Mouse (Mus musculus) c-Kit-positive CD71-positive TER-119-negative erythroid progenitor cells, embryonic 14.5 days (primary cell): Measurements from ENCODE around the gene Brd4.

Experiments used
- DNase-seq: peaks from one replicate; pipeline ENCODE4 v3.0.0-alpha.2; 2013; ENCODE audit warnings: low read depth

Brd4 gene

DNA sequence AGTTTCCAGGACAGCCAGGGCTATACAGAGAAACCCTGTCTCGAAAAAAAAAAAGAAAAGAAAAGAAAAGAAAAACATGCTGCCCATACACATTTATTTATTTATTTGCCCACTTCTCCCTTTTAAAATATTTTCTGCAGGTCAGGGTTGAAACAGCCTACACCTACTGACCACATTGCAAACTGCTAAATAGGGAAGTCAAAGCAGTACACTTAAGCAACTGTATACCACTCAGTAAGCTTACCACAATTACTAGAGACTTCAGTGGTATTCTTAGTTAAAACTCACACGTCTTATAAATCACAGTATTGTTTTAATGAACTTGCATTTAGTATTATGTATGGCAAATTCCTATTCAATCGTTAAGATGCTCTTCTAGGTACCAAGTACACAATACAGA, 3.9 kb downstream of the Brd4 start:
- DNase-seq, result no peak

- no peak for DNase-seq
Observed at GRCm38 (mm10) chr17:32277201-32277600, 7.3 kb downstream of the Brd4 start.

DNA sequence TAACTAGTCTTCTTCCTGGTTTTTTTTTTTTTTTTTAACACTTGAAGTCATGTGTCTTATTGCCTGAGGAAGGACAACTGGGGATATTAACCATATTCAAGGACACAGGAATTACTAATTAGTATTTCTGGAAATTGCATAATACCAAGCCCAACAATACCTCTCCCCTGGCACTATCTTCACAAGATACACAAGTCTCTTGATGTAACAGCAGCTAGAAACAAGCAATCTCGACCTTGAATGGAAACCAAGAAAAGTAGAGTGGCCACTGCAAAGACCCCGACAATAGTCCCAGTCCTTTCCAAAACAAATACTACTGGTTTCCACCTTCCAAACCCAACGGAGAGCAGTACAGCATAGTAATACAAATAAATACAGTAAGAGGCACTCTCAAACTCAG, 9.0 kb downstream of the Brd4 start:
- no peak for DNase-seq

DNA sequence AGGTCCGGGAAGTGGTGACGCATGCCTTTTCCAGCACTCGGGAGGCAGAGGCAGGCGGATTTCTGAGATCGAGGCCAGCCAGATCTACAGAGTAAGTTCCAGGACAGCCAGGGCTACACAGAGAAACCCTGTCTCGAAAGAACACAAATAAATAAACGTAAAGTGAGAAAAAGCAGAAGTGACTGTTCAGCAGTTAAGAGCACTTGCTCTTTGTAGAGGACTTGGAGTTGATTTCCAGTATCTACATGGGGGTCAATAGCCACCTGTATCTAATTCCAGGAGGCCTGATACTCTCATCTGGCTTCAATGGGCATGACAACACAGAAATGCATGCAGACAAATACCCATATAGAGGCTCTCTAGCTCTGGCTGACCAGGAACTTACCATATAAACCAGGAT, 15.4 kb downstream of the Brd4 start:
- DNase-seq, result no peak

GRCm38 (mm10) chr17:32268540-32268960, 16.0 kb downstream of the Brd4 start:
- DNase-seq, result no peak

DNA sequence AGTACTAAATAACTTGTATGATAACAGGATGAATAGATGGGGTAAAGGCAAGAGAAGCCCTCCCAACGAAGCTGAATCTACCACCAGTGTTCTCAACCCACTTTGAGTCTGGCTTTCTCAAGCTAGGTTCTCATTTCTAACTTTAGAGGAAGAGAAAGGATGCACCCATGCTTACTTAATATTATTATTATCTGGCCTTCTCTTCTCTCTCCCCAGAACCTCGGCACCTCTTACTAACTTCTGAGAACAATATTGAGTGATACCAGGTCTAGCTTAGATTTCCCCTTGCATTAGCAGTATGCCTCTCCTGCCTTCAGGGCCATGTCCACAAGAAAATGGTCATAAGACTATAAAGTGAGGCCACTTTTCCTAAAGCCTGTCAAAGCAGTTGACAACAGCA, 16.4 kb downstream of the Brd4 start:
- no peak for DNase-seq

DNA sequence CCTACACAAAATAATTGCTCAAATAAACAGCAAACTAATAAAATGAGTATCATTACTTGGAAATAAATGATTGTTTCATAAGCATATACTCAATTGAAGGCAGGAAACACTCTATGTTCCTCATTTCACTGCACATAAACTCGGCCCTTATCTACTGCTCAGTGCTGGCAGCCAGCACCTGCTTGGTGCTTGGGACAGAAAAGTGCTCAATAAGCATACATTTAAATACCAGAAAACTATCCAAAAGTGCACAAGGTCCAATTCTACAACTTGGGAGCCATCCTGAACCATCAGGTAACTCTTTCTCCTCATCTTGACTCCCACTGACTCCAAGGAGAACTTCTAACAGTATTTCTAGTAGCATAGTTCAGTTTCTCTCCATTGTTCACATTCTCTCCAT, 16.9 kb downstream of the Brd4 start:
- DNase-seq, result no peak

GRCm38 (mm10) chr17:32263672-32264071, 20.9 kb downstream of the Brd4 start:
- no peak for DNase-seq

- DNase-seq, result no peak
Observed at GRCm38 (mm10) chr17:32262831-32263559, 21.5 kb downstream of the Brd4 start.

DNA sequence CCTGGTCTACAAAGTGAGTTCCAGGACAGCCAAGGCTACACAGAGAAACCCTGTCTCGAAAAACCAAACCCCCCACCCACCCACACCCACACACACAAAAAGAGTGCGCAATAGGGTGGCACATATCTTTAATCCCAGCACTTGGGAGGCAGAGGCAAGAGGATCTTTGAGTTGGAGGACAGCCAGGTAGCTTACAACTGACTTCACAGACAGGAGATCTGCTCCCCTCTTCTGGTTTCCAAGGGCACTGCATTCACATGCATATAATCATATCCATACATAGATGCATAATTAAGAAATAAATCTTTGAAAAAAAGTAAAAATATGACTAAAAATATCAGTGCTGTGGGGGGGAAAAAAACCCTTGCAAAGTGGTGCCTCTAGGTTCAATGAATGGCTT, 25.7 kb downstream of the Brd4 start:
- no peak for DNase-seq

GRCm38 (mm10) chr17:32257944-32258343, 26.6 kb downstream of the Brd4 start:
- no peak for DNase-seq

DNA sequence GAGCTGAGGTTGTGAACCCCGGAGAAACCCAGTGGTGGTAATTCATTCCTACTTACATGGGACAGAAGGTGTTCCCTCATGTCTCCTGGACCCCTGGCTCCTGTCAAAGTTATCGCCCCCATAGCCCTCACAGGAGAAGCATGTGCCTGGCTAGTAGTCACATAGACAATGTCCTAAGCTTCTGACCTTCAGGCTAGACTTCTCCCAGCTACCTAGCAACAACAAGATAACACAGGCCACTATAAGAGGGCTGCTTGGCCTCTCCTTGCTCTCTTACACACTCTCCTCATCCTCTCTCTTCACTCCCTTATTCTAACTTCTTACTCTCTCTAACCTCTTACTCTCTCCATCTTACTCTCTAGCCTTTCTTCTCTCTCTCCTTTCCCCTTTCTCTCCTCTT, 27.1 kb downstream of the Brd4 start:
- DNase-seq, result no peak

GRCm38 (mm10) chr17:32256896-32257295, 27.6 kb downstream of the Brd4 start:
- DNase-seq, result no peak

DNA sequence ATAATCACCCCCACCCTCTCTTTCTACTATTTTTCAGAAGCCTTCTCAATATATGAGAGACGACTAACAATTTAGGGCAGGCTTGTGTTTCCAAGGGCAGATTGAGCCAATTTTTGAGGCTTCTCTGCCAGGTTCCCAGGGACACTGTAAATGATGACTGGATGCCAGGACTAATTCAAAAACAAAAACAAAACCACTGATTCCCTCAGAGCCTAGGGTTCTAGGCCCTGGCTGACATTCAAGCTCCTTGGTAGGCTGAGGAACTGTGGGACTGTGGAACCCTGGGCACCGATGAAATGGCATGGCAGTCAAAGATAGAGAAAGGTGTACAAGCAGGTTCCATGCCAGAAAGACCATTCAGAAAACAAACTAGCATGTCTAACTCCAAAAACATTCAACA, 31.3 kb downstream of the Brd4 start:
- no peak for DNase-seq

GRCm38 (mm10) chr17:32251827-32252470, 32.6 kb downstream of the Brd4 start:
- no peak for DNase-seq

DNA sequence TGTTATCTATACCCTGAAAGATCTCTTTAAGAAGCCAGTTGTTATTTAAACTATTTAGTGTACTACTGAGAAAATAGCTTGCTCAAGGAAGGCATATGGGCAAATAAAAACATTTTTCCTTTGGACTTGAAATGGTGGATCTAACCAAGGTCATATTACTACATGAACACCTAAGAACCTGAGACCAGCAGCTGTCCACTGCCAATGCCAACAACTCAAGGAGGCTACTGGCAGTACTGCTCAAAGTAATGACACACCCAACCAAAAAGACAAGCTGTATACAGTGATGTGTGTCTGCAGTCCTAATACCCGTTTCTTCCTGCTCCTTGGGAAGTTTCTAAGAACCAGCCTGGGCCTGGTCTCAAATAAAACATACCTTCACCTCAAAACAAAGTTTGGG, 34.5 kb downstream of the Brd4 start:
- no peak for DNase-seq

DNA sequence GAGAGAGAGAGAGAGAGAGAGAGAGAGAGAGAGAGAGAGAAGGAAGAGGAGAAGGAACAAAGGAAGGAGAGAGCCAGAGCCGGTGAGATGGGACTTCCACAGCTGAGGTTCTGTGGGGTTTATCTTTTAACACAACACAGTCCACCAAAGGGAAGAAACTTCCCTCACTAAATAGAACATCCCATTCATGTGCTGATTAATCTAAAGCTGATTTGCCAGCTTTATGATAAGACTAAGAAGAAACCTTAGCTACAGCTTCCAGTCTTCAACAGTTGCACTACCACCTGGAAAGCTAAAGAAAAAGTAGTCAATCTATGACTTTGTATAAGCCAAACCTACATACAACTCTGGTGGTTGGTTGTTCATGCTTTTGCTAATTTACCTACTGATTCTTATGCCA, 36.3 kb downstream of the Brd4 start:
- no peak for DNase-seq

DNA sequence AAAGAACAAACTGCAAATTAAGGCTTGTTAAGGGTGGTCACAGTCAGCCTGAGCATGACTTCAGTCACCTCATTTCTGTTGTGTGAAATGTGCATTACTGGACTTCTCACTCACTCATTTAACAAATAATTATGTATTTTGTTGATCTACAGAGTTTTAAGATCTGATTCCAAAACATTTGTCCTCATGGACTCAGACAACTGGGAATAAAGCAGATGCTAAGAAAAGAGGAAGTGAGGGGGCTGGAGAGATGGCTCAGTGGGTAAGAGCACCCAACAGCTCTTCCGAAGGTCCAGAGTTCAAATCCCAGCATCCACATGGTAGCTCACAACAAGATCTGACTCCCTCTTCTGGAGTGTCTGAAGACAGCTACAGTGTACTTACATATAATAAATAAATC, 36.9 kb downstream of the Brd4 start:
- DNase-seq, result no peak

GRCm38 (mm10) chr17:32246117-32246516, 38.4 kb downstream of the Brd4 start:
- DNase-seq, result no peak

- no peak for DNase-seq
Observed at GRCm38 (mm10) chr17:32240881-32241531, 43.5 kb downstream of the Brd4 start.

DNA sequence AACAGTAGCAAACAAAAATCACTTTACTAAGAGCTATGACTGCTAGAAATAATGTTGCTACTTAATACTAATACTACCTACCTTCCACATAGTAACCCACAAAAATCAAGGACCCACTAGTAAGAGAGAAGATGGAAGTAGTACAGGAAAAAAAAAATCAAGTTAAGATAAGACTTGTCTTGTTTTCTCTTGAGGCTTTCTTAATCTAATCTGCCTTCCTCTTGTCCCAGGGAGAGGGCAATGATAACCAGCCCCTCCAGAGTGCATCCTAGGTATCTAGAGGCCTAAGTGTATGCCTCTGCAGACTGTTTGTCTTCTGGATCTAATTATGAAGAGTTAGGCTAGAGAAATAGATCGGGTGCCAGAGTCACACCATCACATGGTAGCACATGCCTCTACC, 45.9 kb downstream of the Brd4 start:
- no peak for DNase-seq

GRCm38 (mm10) chr17:32235534-32236191, 48.9 kb downstream of the Brd4 start:
- DNase-seq, result no peak

DNA sequence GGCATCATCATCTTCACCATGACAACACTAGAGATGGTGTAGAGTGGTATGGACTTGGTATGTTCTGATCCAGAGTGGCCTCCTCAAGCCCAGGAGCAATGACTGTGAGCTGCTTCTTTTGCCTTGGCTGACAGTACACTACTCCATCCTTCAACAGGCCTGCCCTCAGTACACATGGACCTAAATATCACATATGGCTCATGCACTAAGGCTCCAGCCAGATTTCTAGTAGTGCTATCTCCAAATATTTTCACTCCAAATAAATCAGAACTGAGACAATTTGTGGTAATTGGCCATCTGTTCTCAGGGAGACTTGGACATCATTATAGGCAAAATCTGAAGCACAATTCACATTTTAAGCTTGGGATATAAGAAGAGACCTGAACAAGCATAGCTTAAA, 51.3 kb downstream of the Brd4 start:
- DNase-seq, result no peak
